Mouse (Mus musculus) stomach, postnatal 0 days (tissue): ENCODE results near the gene Ccr3. TPM values are rescaled to one million over a fixed set of nuclear protein-coding genes. Genes with fewer than 3 reads are reported as not detected.
"Not testable (repeated sequence)": the region's sequence is repeated elsewhere in the genome, so short reads cannot be mapped to it uniquely, and the experiment has no call there.

Experiments
- ATAC-seq: fragments of 200-750 bp; cut with Nextera tagmentation; 2 replicates; pipeline ENCODE4 v1.8.0; 2017; ENCODE audit not compliant: low FRiP score, low TSS enrichment
- DNase-seq: peaks from one replicate; pipeline ENCODE4 v3.0.0-alpha.2; 2016; ENCODE audit warnings: low spot score
- H3K27ac ChIP-seq: fragments of 300-500 bp; sonication (generic); replicated peaks from 2 replicates; pipeline ENCODE4 v1.5.1; 2014; ENCODE audit warnings: mild to moderate bottlenecking, control low read depth
- H3K27me3 ChIP-seq: fragments of 300-500 bp; sonication (generic); 2 replicates; pipeline ENCODE4 v1.6.1; 2014; ENCODE audit warnings: low read length; ENCODE audit not compliant: control insufficient read depth, insufficient read depth
- H3K36me3 ChIP-seq: fragments of 300-500 bp; sonication (generic); 2 replicates; pipeline ENCODE4 v1.6.1; 2014; ENCODE audit warnings: low read length, mixed read lengths; ENCODE audit not compliant: control insufficient read depth, insufficient read depth
- H3K4me1 ChIP-seq: fragments of 300-500 bp; sonication (generic); replicated peaks from 2 replicates; pipeline ENCODE4 v1.6.1; 2014; ENCODE audit warnings: antibody characterized with exemption; ENCODE audit not compliant: control insufficient read depth, insufficient read depth
- H3K4me2 ChIP-seq: fragments of 300-500 bp; sonication (generic); replicated peaks from 2 replicates; pipeline ENCODE4 v1.6.1; 2014; ENCODE audit warnings: low read depth, mild to moderate bottlenecking, control low read depth, moderate library complexity
- H3K4me3 ChIP-seq: fragments of 300-500 bp; sonication (generic); 2 replicates; pipeline ENCODE4 v1.5.1; 2014; ENCODE audit warnings: low read depth, low read length, control low read depth
- H3K9ac ChIP-seq: fragments of 300-500 bp; sonication (generic); 2 replicates; pipeline ENCODE4 v1.6.1; 2014; ENCODE audit warnings: mild to moderate bottlenecking, low read length, control low read depth, mixed read lengths
- H3K9me3 ChIP-seq: fragments of 300-500 bp; sonication (generic); 2 replicates; pipeline ENCODE4 v1.6.1; 2016; ENCODE audit warnings: low read length; ENCODE audit not compliant: control insufficient read depth
- CTCF ChIP-seq: IDR thresholded peaks from 2 replicates; pipeline ENCODE4 v1.5.1; 2016; ENCODE audit warnings: antibody characterized with exemption, low read depth, mild to moderate bottlenecking, moderate library complexity
- EP300 ChIP-seq: optimal IDR thresholded peaks from 2 replicates; pipeline ENCODE3; 2016; ENCODE audit warnings: antibody characterized with exemption
- WGBS: fragments of 180-500 bp; shearing (Covaris S2); extraction: QIAGEN DNeasy Blood & Tissue Kit; methylation state at CpG from one replicate; pipeline ENCODE4 v1.1.7; 2014; 5-methylcytosine and 5-hydroxymethylcytosine counted together
- polyA plus RNA-seq: library from polyadenylated mRNA; unstranded; fragments of >200 nt; fragmentation: Nextera tagmentation; extraction: Ambion mirVana; gene quantifications from 2 replicates; pipeline ENCODE4 v1.2.1, GENCODE M21; 2015

Gene Ccr3
- polyA plus RNA-seq, 1 experiment from 2014 or later = 0.04 TPM

DNA sequence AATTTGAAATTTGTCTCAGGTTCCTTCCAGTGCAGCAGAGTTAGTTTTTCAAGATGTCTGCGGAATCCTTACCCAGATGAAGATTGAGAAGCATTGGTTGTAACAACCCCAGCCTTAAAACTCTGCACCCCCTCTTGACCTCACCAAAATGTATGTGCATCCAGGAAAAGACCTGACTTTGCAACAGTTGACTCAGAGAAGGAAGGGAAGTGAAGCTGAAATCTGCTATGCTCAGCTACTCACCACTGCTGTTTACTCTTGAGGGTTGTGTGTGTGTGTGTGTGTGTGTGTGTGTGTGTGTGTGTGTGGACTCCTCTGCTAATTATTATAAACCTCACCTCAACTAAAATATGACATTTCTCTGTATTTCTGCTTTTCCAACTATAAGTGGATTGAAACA lies 49.7 kb downstream of the Ccr3 start:
- TF ChIP-seq CTCF = no peak
- TF ChIP-seq EP300 = no peak
- no peaks in the 10 kb centered on the region for H3K4me1 ChIP-seq
- no peak overlapping the region for H3K9ac ChIP-seq
- H3K4me2 ChIP-seq = no peak overlapping the region
- H3K9me3 ChIP-seq = no peaks in the 10 kb centered on the region
- no peak overlapping the region for H3K4me3 ChIP-seq
- DNase-seq (no peak), ATAC-seq (no peak)
- H3K27ac ChIP-seq = no peak overlapping the region
- H3K36me3 ChIP-seq = no peaks in the 10 kb centered on the region
- no peaks in the 10 kb centered on the region for H3K27me3 ChIP-seq
- 74% methylated on average over 1 of the region's 1 CpGs for WGBS

DNA sequence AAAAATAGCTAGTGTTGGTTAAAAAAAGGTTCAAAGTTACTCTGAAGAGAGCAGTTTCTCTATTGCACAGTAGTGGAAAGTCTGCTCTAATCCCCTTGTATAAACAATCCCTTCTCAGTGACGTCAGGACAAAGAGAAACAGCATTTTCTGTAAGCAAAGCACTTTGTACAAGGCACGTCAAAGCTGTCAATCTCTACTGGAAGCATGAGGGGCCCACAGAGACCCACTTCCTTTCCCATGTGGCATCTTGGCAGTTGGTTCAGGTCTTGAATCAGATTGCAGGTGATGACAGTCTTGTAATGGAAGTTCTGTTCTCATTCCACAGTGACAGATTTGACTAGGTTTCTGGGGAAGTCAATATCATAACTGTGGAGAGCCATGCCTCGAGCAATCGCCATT lies 58.0 kb downstream of the Ccr3 start:
- ATAC-seq = no peak
- Histone ChIP-seq H3K27me3 (no peaks in the 10 kb centered on the region), H3K9me3 (no peaks in the 10 kb centered on the region), H3K36me3 (no peaks in the 10 kb centered on the region), H3K27ac (no peak overlapping the region), H3K9ac (no peak overlapping the region), H3K4me2 (no peak overlapping the region), H3K4me3 (no peak overlapping the region), H3K4me1 (no peaks in the 10 kb centered on the region)
- no peak for TF ChIP-seq CTCF
- TF ChIP-seq EP300 = no peak
- WGBS = 40% methylated on average over 4 of the region's 4 CpGs
- no peak for DNase-seq

DNA sequence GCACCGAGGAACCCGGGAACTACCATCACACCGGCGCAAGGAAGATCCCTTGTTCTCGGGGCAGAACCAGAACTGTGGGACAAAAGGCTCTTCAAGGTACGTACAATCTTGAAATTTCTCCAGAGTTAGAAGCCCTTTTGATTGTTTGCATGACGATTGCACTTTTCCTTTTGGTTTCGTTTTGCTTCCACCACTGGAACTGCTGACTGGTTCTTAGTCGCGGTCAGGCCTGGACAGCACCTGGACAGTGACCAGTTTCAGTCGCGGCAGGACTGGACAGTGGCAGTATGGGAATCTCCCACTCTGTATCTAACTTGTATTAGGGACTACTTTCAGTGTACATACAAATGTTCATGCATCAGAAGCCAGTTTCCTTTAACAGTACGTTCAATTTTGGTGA lies 58.7 kb downstream of the Ccr3 start:
- H3K27me3 ChIP-seq, H3K36me3 ChIP-seq, H3K4me1 ChIP-seq, DNase-seq, ATAC-seq, H3K27ac ChIP-seq, H3K9ac ChIP-seq, H3K4me2 ChIP-seq, H3K9me3 ChIP-seq, H3K4me3 ChIP-seq: not testable (repeated sequence)
- WGBS = 89% methylated on average over 12 of the region's 13 CpGs

Other genes with a start within 250 kb of the Ccr3 start
- 0.41 and 0.44 TPM in 2 replicates for gene Cxcr6, start 215.5 kb upstream of the Ccr3 start, polyA plus RNA-seq
- 6.8 and 6.9 TPM in 2 replicates for gene Fyco1, start 170.1 kb upstream of the Ccr3 start, polyA plus RNA-seq
- gene Xcr1, start 159.9 kb upstream of the Ccr3 start, polyA plus RNA-seq = 0.02 and 0.04 TPM in 2 replicates
- gene Ccr1, start 53.3 kb upstream of the Ccr3 start, polyA plus RNA-seq = 3.9 TPM in 2 replicates
- gene Ccr1l1, start 43.6 kb upstream of the Ccr3 start, polyA plus RNA-seq = not detected in 2 replicates
- gene Ccr2, start 80.0 kb downstream of the Ccr3 start, polyA plus RNA-seq = 0.74 and 1.2 TPM in 2 replicates
- gene Ccr5, start 99.6 kb downstream of the Ccr3 start, polyA plus RNA-seq = 0.42 and 0.63 TPM in 2 replicates